Comparison of ENCODE assay signal across 8 mouse cellular contexts in genomic region chr6:38433261-38434033, GRCm38 (mm10). TPM values are rescaled to one million over a fixed set of nuclear protein-coding genes. Genes with fewer than 3 reads are reported as not detected.
DNase-seq lines count a peak whose midpoint lies in the region; ATAC-seq and TF ChIP-seq lines count a peak whose summit lies in the region.

Gene Ubn2 (plus strand): TSS chr6:38433950.

- H3K9ac ChIP-seq in heart, embryonic 15.5 days, result peak within 1 kb of the TSS; percentile 82
- peak within 1 kb of the TSS; percentile 82 for H3K9ac ChIP-seq in liver, embryonic 14.5 days (replicated peaks)
- peak within 1 kb of the TSS; percentile 91 for H3K9ac ChIP-seq in neural tube, embryonic 11.5 days (ENCODE audit: low read length)
- H3K9ac ChIP-seq in stomach, postnatal 0 days (ENCODE audit: low read length), result peak within 1 kb of the TSS; percentile 92

- under 1% methylated on average over 64 of the region's 64 CpGs for WGBS in forebrain, embryonic 10.5 days
- WGBS in heart, embryonic 15.5 days, result under 1% methylated on average over 64 of the region's 64 CpGs
- WGBS in liver, embryonic 14.5 days (ENCODE audit: insufficient replicate concordance), result under 1% methylated on average over 64 of the region's 64 CpGs
- WGBS in neural tube, embryonic 11.5 days, result under 1% methylated on average over 64 of the region's 64 CpGs
- WGBS in stomach, postnatal 0 days, result under 1% methylated on average over 62 of the region's 64 CpGs

- H3K36me3 ChIP-seq in forebrain, embryonic 10.5 days (replicated peaks), result no peaks in the 10 kb centered on the region
- no peaks in the 10 kb centered on the region for H3K36me3 ChIP-seq in heart, embryonic 15.5 days
- H3K36me3 ChIP-seq in liver, embryonic 14.5 days (replicated peaks; ENCODE audit: control insufficient read depth, insufficient read depth, low read depth), result no peaks in the 10 kb centered on the region
- no peaks in the 10 kb centered on the region for H3K36me3 ChIP-seq in neural tube, embryonic 11.5 days (ENCODE audit: control insufficient read depth, insufficient read depth, low read length)
- H3K36me3 ChIP-seq in stomach, postnatal 0 days (ENCODE audit: control insufficient read depth, insufficient read depth, low read length), result no peaks in the 10 kb centered on the region

- peaks cover 22% of the 10 kb centered on the region for H3K4me1 ChIP-seq in forebrain, embryonic 10.5 days
- H3K4me1 ChIP-seq in heart, embryonic 15.5 days (replicated peaks), result peaks cover 10% of the 10 kb centered on the region
- peaks cover 4% of the 10 kb centered on the region in 2 experiments; a peak in 2 of 4 replicates for H3K4me1 ChIP-seq in liver, embryonic 14.5 days (replicated peaks; ENCODE audit: control insufficient read depth in 2 of 2, insufficient read depth in 2 of 2, low read length in 1 of 2)
- H3K4me1 ChIP-seq in neural tube, embryonic 11.5 days (ENCODE audit: control insufficient read depth, insufficient read depth, low read length), result peaks cover 3% of the 10 kb centered on the region
- H3K4me1 ChIP-seq in stomach, postnatal 0 days (replicated peaks; ENCODE audit: control insufficient read depth, insufficient read depth), result no peaks in the 10 kb centered on the region

- DNase-seq in CD8-positive naive resting alpha-beta T cell, adult 2 months (ENCODE audit: low read depth in 2 of 2, low spot score in 2 of 2), result peak; percentile 98
- DNase-seq in c-Kit-positive CD71-negative TER-119-negative erythroid progenitor cells, embryonic 14.5 days (ENCODE audit: low read depth), result peak; percentile 98
- peak; percentile 100 for DNase-seq in forebrain, embryonic 10.5 days (ENCODE audit: extremely low spot score, low spot score)
- peak; percentile 99 for DNase-seq in kidney, postnatal 25 days
- peak; percentile 96 to 98 (median 97) for DNase-seq in liver, embryonic 14.5 days (ENCODE audit: low read depth in 3 of 3, low spot score in 3 of 3)
- peak; percentile 98 for DNase-seq in neural tube, embryonic 11.5 days (ENCODE audit: low spot score)
- DNase-seq in stomach, postnatal 0 days (ENCODE audit: low spot score), result peak; percentile 96

- TF ChIP-seq CTCF in liver, embryonic 14.5 days (IDR thresholded peaks at IDR 0.05; ENCODE audit: low read depth), result no peak; the same call in 1 of the 2 replicates
- no peak for TF ChIP-seq CTCF in stomach, postnatal 0 days (IDR thresholded peaks at IDR 0.05; ENCODE audit: low read depth)

- H3K9me3 ChIP-seq in forebrain, embryonic 10.5 days, result no peaks in the 10 kb centered on the region
- H3K9me3 ChIP-seq in heart, embryonic 15.5 days (replicated peaks), result no peaks in the 10 kb centered on the region
- H3K9me3 ChIP-seq in liver, embryonic 14.5 days (ENCODE audit: control insufficient read depth, low read length), result no peaks in the 10 kb centered on the region
- H3K9me3 ChIP-seq in neural tube, embryonic 11.5 days (ENCODE audit: control insufficient read depth, low read length), result no peaks in the 10 kb centered on the region
- no peaks in the 10 kb centered on the region for H3K9me3 ChIP-seq in stomach, postnatal 0 days (ENCODE audit: control insufficient read depth, low read length)

- peak within 1 kb of the TSS; percentile 98 for H3K4me3 ChIP-seq in forebrain, embryonic 10.5 days
- H3K4me3 ChIP-seq in heart, embryonic 15.5 days, result peak within 1 kb of the TSS; percentile 82
- peak within 1 kb of the TSS; percentile 87 to 90 for H3K4me3 ChIP-seq in liver, embryonic 14.5 days (ENCODE audit: insufficient read depth in 1 of 2, low read depth in 2 of 2, low read length in 2 of 2)
- peak within 1 kb of the TSS; percentile 99 for H3K4me3 ChIP-seq in neural tube, embryonic 11.5 days (ENCODE audit: low read depth, low read length)
- peak within 1 kb of the TSS; percentile 79 for H3K4me3 ChIP-seq in stomach, postnatal 0 days (ENCODE audit: low read depth, low read length)

- TF ChIP-seq EP300 in liver, embryonic 14.5 days (IDR thresholded peaks at IDR 0.05; ENCODE audit: low read depth), result no peak
- no peak for TF ChIP-seq EP300 in stomach, postnatal 0 days (optimal IDR thresholded peaks at IDR 0.05)

- ATAC-seq in heart, embryonic 15.5 days (replicated peaks; ENCODE audit: insufficient number of reproducible peaks, insufficient read depth, low FRiP score, low read depth), result peak; percentile 97
- peak; percentile 93 for ATAC-seq in liver, embryonic 14.5 days (ENCODE audit: insufficient read depth)
- peak; percentile 97 for ATAC-seq in neural tube, embryonic 11.5 days (ENCODE audit: insufficient read depth, low FRiP score, low TSS enrichment)
- peak; percentile 98 for ATAC-seq in stomach, postnatal 0 days (ENCODE audit: low FRiP score, low TSS enrichment)

- peak within 1 kb of the TSS; percentile 73 for H3K4me2 ChIP-seq in heart, embryonic 15.5 days
- H3K4me2 ChIP-seq in liver, embryonic 14.5 days (ENCODE audit: low read depth), result peak within 1 kb of the TSS; percentile 88
- peak within 1 kb of the TSS; percentile 80 for H3K4me2 ChIP-seq in neural tube, embryonic 11.5 days (ENCODE audit: low read depth)
- H3K4me2 ChIP-seq in stomach, postnatal 0 days (replicated peaks; ENCODE audit: low read depth), result peak within 1 kb of the TSS; percentile 76

- no peaks in the 10 kb centered on the region for H3K27me3 ChIP-seq in forebrain, embryonic 10.5 days (ENCODE audit: poor library complexity, severe bottlenecking)
- no peaks in the 10 kb centered on the region for H3K27me3 ChIP-seq in heart, embryonic 15.5 days
- no peaks in the 10 kb centered on the region for H3K27me3 ChIP-seq in liver, embryonic 14.5 days (ENCODE audit: control insufficient read depth, insufficient read depth, low read length)
- no peaks in the 10 kb centered on the region for H3K27me3 ChIP-seq in neural tube, embryonic 11.5 days (ENCODE audit: control insufficient read depth, insufficient read depth, low read length)
- no peaks in the 10 kb centered on the region for H3K27me3 ChIP-seq in stomach, postnatal 0 days (ENCODE audit: control insufficient read depth, insufficient read depth, low read length)

- peak within 1 kb of the TSS; percentile 98 for H3K27ac ChIP-seq in forebrain, embryonic 10.5 days
- peak within 1 kb of the TSS; percentile 97 for H3K27ac ChIP-seq in heart, embryonic 15.5 days
- peak within 1 kb of the TSS; percentile 83 for H3K27ac ChIP-seq in liver, embryonic 14.5 days
- peak within 1 kb of the TSS; percentile 96 for H3K27ac ChIP-seq in neural tube, embryonic 11.5 days (ENCODE audit: low read depth, low read length)
- peak within 1 kb of the TSS; percentile 99 for H3K27ac ChIP-seq in stomach, postnatal 0 days (replicated peaks)

RNA-seq across cellular contexts. Expression of gene Ubn2, which starts in this region (rescaled TPM):
- polyA plus RNA-seq in forebrain, embryonic 10.5 days (2016; fragmentation: Nextera tagmentation; extraction: Ambion mirVana), result 13.1 and 15.3 TPM in 2 replicates
- polyA plus RNA-seq in heart, embryonic 15.5 days (2015; fragmentation: Nextera tagmentation; extraction: Ambion mirVana), result 8.4 and 10.7 TPM in 2 replicates
- 3.6 and 4.8 TPM in 2 replicates for polyA plus RNA-seq in liver, embryonic 14.5 days (2012; rRNA removed)
- 3.5 and 4.1 TPM in 2 replicates for polyA plus RNA-seq in liver, embryonic 14.5 days (2014; fragmentation: Nextera tagmentation; extraction: Ambion mirVana)
- polyA plus RNA-seq in neural tube, embryonic 11.5 days (2014; fragmentation: Nextera tagmentation; extraction: Ambion mirVana), result 20.0 TPM in 2 replicates
- 5.3 and 6.7 TPM in 2 replicates for polyA plus RNA-seq in stomach, postnatal 0 days (2015; fragmentation: Nextera tagmentation; extraction: Ambion mirVana)

Comparison
In these comparisons a context has a peak if more than half of its experiments do, and no peak if none do; other contexts are left out.
1. Peak in every context shown above with its lines: DNase-seq, ATAC-seq, H3K4me3 ChIP-seq and H3K27ac ChIP-seq.